Mouse (Mus musculus) midbrain, embryonic 15.5 days (tissue): ENCODE data around the gene Cfap73. TPM values are rescaled to one million over a fixed set of nuclear protein-coding genes. Genes with fewer than 3 reads are reported as not detected.

Experiments
- ATAC-seq: fragments of 200-750 bp; cut with Nextera tagmentation; replicated peaks from 2 replicates; pipeline ENCODE4 v1.8.0; 2017; ENCODE audit warnings: moderate TSS enrichment
- H3K27ac ChIP-seq: fragments of 300-500 bp; sonication (generic); 2 replicates; pipeline ENCODE4 v1.5.1; 2015; ENCODE audit warnings: mild to moderate bottlenecking, inconsistent platforms
- H3K27me3 ChIP-seq: fragments of 300-500 bp; sonication (generic); replicated peaks from 2 replicates; pipeline ENCODE4 v1.6.1; 2015; ENCODE audit warnings: inconsistent platforms
- H3K36me3 ChIP-seq: fragments of 300-500 bp; sonication (generic); replicated peaks from 2 replicates; pipeline ENCODE4 v1.6.1; 2015; ENCODE audit warnings: inconsistent platforms
- H3K4me1 ChIP-seq: fragments of 300-500 bp; sonication (generic); 2 replicates; pipeline ENCODE4 v1.6.1; 2015; ENCODE audit warnings: inconsistent platforms
- H3K4me2 ChIP-seq: fragments of 300-500 bp; sonication (generic); 2 replicates; pipeline ENCODE4 v1.6.1; 2015; ENCODE audit warnings: inconsistent platforms, mild to moderate bottlenecking, moderate library complexity
- H3K4me3 ChIP-seq: fragments of 300-500 bp; sonication (generic); 2 replicates; pipeline ENCODE4 v1.5.1; 2015; ENCODE audit warnings: mild to moderate bottlenecking, inconsistent platforms
- H3K9ac ChIP-seq: fragments of 300-500 bp; sonication (generic); 2 replicates; pipeline ENCODE4 v1.6.1; 2015; ENCODE audit warnings: mild to moderate bottlenecking, inconsistent platforms
- H3K9me3 ChIP-seq: fragments of 300-500 bp; sonication (generic); 2 replicates; pipeline ENCODE4 v1.6.1; 2016; ENCODE audit warnings: inconsistent platforms
- WGBS: fragments of 180-500 bp; shearing (Covaris S2); methylation state at CpG from one replicate; pipeline ENCODE4 v1.1.7; 2015; ENCODE audit warnings: mixed read lengths; 5-methylcytosine and 5-hydroxymethylcytosine counted together
- polyA plus RNA-seq: library from polyadenylated mRNA; unstranded; fragments of >200 nt; fragmentation: Nextera tagmentation; extraction: Ambion mirVana; gene quantifications from 2 replicates; pipeline ENCODE4 v1.2.1, GENCODE M21; 2015

Gene Cfap73
- polyA plus RNA-seq, 1 experiment from 2014 or later, result 0.44 TPM

- H3K27ac ChIP-seq, result peak overlapping the region; percentile 78
- H3K4me3 ChIP-seq, result peak overlapping the region; percentile 73
- H3K9me3 ChIP-seq, result no peaks in the 10 kb centered on the region
- peak overlapping the region; percentile 88 for H3K9ac ChIP-seq
- peak; percentile 3; the same call in 1 of the 2 replicates for ATAC-seq
- no peaks in the 10 kb centered on the region for H3K36me3 ChIP-seq
- H3K4me1 ChIP-seq, result peaks cover 26% of the 10 kb centered on the region
- WGBS, result 2% methylated on average over 28 of the region's 29 CpGs
- no peaks in the 10 kb centered on the region for H3K27me3 ChIP-seq
- H3K4me2 ChIP-seq, result peak overlapping the region; percentile 96
These were observed 46.0 kb downstream of the Cfap73 start for GRCm38 (mm10) chr5:120587940-120588568.

GRCm38 (mm10) chr5:120587616-120587926 lies 46.5 kb downstream of the Cfap73 start:
- Histone ChIP-seq H3K4me1 (peaks cover 26% of the 10 kb centered on the region), H3K27me3 (no peaks in the 10 kb centered on the region), H3K4me2 (peak overlapping the region; percentile 96), H3K9me3 (no peaks in the 10 kb centered on the region), H3K27ac (no peak overlapping the region), H3K4me3 (peak overlapping the region; percentile 73), H3K9ac (peak overlapping the region; percentile 88), H3K36me3 (no peaks in the 10 kb centered on the region)
- WGBS, result 40% methylated on average over 9 of the region's 9 CpGs
- no peak for ATAC-seq

GRCm38 (mm10) chr5:120586741-120587615 lies 47.1 kb downstream of the Cfap73 start:
- WGBS, result 16% methylated on average over 17 of the region's 17 CpGs
- H3K27ac ChIP-seq, result 0 out of 2 replicates have a peak overlapping the region, but pooled peaks have one; percentile 27
- ATAC-seq, result no peak

GRCm38 (mm10) chr5:120584968-120585367 lies 49.1 kb downstream of the Cfap73 start:
- Histone ChIP-seq H3K4me3 (no peak overlapping the region), H3K36me3 (no peaks in the 10 kb centered on the region), H3K27ac (no peak overlapping the region), H3K4me2 (no peak overlapping the region), H3K9ac (no peak overlapping the region), H3K27me3 (no peaks in the 10 kb centered on the region), H3K4me1 (peaks cover 28% of the 10 kb centered on the region), H3K9me3 (no peaks in the 10 kb centered on the region)
- ATAC-seq, result no peak
- 33% methylated on average over 15 of the region's 15 CpGs for WGBS

More at GRCm38 (mm10) chr5:120586741-120587615, 47.1 kb downstream of the Cfap73 start:
- H3K27me3 ChIP-seq, result no peaks in the 10 kb centered on the region
- H3K9me3 ChIP-seq, result no peaks in the 10 kb centered on the region
- H3K9ac ChIP-seq, result peak overlapping the region; percentile 2
- H3K36me3 ChIP-seq, result no peaks in the 10 kb centered on the region
- H3K4me2 ChIP-seq, result peak overlapping the region; percentile 96
- H3K4me1 ChIP-seq, result peaks cover 26% of the 10 kb centered on the region
- peak overlapping the region; percentile 73 for H3K4me3 ChIP-seq

DNA sequence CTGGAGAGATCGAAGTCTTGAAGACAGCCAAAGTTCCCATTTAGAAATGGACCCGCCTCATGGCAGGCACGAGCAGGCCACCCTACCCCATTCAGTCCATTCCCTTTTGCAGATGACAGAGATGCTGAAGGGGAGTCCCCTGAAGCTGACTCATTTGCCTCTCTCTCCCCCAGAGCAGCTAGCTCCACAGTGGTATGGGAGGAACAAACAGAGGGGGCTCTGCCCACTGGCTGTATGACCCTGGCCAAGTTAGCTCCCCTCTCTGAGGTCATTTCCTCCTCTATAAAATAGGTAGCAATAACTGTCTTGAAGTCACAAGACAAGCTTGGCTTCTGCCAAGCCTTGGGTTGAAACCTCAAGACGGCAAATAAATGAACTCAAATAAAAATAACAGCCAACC lies 50.5 kb downstream of the Cfap73 start:
- Histone ChIP-seq H3K27ac (no peak overlapping the region), H3K4me2 (no peak overlapping the region), H3K27me3 (no peaks in the 10 kb centered on the region), H3K9me3 (no peaks in the 10 kb centered on the region), H3K9ac (no peak overlapping the region), H3K4me3 (no peak overlapping the region), H3K36me3 (no peaks in the 10 kb centered on the region), H3K4me1 (peaks cover 34% of the 10 kb centered on the region)
- no peak for ATAC-seq
- 95% methylated on average over 4 of the region's 4 CpGs for WGBS

DNA sequence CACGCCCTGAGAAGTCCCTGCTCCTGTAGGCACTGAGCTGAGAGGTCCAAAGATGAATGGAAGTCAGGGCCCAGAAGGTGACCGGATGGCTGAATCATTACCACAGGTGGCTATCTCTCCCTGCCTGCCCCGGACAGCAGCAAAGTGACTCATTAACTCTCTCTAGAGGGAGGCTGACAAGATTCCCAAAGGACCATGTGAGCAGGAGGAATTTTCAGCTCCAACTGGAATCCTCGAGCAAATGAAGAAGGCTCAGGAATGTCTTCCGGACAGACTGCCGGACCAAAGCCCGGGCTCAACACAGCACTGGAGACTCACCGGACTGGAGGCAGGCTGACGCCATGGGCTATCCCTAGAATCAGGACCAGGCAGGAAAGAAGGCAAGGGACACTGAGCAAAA lies 52.0 kb downstream of the Cfap73 start:
- ATAC-seq, result no peak
- Histone ChIP-seq H3K4me3 (no peak overlapping the region), H3K36me3 (no peaks in the 10 kb centered on the region), H3K4me2 (no peak overlapping the region), H3K9me3 (no peaks in the 10 kb centered on the region), H3K9ac (no peak overlapping the region), H3K27me3 (no peaks in the 10 kb centered on the region), H3K4me1 (peaks cover 28% of the 10 kb centered on the region), H3K27ac (no peak overlapping the region)
- WGBS, result 85% methylated on average over 9 of the region's 9 CpGs

DNA sequence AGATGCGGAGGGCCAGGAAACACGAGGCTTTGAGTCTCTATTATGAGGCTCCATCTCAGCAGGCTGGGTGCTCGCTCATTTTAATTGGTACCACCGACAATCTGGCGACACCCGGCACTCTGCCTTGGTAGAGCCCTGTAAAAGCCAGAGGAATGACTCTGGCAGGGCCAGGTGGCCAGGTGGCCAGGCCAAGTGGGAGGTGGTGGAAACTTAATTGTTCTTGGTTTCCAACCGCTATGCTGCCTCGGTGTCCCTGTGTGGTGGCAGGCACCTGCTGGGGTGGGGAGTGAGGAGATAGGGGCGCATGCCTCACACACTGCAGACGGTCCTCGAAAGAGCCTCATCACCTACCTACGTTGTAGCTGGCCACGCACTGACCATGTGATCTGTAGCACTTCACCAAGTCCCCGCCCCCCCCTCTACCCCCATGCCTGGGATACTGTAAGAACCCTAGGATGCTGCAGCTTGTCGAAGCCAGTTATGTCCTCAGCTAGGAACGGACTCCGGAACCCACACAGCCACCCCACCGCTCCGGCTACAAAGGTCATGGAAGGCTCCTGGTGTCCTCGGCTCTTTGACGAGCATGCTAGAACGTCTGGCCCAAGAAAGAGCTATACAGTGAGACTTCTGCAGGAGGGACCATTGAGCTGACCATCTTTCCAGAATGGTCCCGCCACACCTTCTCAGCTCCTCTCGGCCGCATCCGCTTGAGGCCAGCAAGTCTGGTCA lies 54.0 kb downstream of the Cfap73 start:
- ATAC-seq, result 0 out of 2 replicates have a peak, but pooled peaks have one; percentile 27
- 0 out of 2 replicates have a peak overlapping the region, but pooled peaks have one; percentile 14 for H3K27ac ChIP-seq
- no peak overlapping the region for H3K9ac ChIP-seq

DNA sequence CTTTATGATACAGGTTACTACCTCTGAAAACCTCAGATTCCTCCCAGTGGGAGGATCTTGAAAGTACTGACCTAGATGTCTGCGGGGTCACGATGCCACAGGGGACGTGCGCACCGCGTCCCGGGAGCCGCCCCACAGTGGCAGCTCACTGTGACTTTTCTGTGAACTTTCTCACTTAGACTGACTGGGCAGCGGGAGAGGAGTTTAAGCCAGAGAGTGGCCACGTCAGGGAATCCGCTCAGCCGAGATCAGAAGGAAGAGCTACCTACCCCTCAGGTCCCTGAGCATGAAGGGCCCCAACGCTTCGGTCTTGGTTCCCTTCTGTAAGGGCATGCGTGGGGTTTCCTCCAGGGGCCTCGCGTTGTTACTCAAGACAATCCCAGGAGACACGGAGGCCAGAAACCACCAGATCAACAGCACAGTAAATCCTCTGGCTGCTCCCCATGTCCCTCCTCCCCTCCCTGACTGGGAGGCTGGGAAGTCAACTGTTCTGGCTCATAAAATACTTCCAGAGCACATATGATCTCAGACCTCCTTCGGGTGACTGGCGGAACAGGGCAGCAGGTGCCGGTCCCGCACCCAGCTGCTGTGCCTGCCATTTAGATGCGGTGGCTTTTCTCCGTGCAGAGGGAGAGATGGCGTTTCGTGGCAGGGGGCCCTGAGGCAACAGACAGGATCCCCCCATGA lies 54.7 kb downstream of the Cfap73 start:
- Histone ChIP-seq H3K36me3 (no peaks in the 10 kb centered on the region), H3K9me3 (no peaks in the 10 kb centered on the region), H3K9ac (no peak overlapping the region), H3K27ac (0 out of 2 replicates have a peak overlapping the region, but pooled peaks have one; percentile 14), H3K4me2 (0 out of 2 replicates have a peak overlapping the region, but pooled peaks have one; percentile 6), H3K4me3 (no peak overlapping the region), H3K4me1 (peaks cover 18% of the 10 kb centered on the region), H3K27me3 (no peaks in the 10 kb centered on the region)
- WGBS, result 57% methylated on average over 26 of the region's 26 CpGs
- 0 out of 2 replicates have a peak, but pooled peaks have one; percentile 33 for ATAC-seq

More for the DNA sequence above, 54.0 kb downstream of the Cfap73 start:
- Histone ChIP-seq H3K4me1 (peaks cover 18% of the 10 kb centered on the region), H3K4me2 (0 out of 2 replicates have a peak overlapping the region, but pooled peaks have one; percentile 6), H3K36me3 (no peaks in the 10 kb centered on the region), H3K9me3 (no peaks in the 10 kb centered on the region), H3K4me3 (no peak overlapping the region), H3K27me3 (no peaks in the 10 kb centered on the region)
- 80% methylated on average over 26 of the region's 26 CpGs for WGBS

GRCm38 (mm10) chr5:120578504-120579081 lies 55.4 kb downstream of the Cfap73 start:
- Histone ChIP-seq H3K4me3 (no peak overlapping the region), H3K4me2 (no peak overlapping the region), H3K9me3 (no peaks in the 10 kb centered on the region), H3K36me3 (no peaks in the 10 kb centered on the region), H3K4me1 (peaks cover 18% of the 10 kb centered on the region), H3K9ac (no peak overlapping the region), H3K27me3 (no peaks in the 10 kb centered on the region), H3K27ac (no peak overlapping the region)
- no peak for ATAC-seq
- 67% methylated on average over 12 of the region's 12 CpGs for WGBS
